Mouse (Mus musculus) liver, adult 2 months (tissue): Measurements from ENCODE around the gene Mylk. TPM values are rescaled to one million over a fixed set of nuclear protein-coding genes. Genes with fewer than 3 reads are reported as not detected.

Experiments used
- DNase-seq: peaks from one replicate; pipeline ENCODE4 v3.0.0-alpha.2; 2011; ENCODE audit warnings: low read depth, low spot score; ENCODE audit errors: extremely low read depth
- H3K27ac ChIP-seq: fragments of 200-500 bp; replicated peaks from 2 replicates; pipeline ENCODE4 v1.5.1; 2012; ENCODE audit warnings: low read depth, mild to moderate bottlenecking, control low read depth, inconsistent platforms, low read length; ENCODE audit not compliant: insufficient read depth
- H3K27me3 ChIP-seq: fragments of 200-500 bp; 2 replicates; pipeline ENCODE4 v1.6.1; 2012; ENCODE audit warnings: mild to moderate bottlenecking, moderate library complexity, low read length, inconsistent platforms; ENCODE audit not compliant: control insufficient read depth, insufficient read depth
- H3K36me3 ChIP-seq: fragments of 200-500 bp; 2 replicates; pipeline ENCODE4 v1.6.1; 2012; ENCODE audit warnings: low read length, inconsistent platforms; ENCODE audit not compliant: control insufficient read depth, insufficient read depth
- H3K4me1 ChIP-seq: fragments of 200-500 bp; 2 replicates; pipeline ENCODE4 v1.6.1; 2011; ENCODE audit warnings: low read length; ENCODE audit not compliant: control insufficient read depth, insufficient read depth
- H3K4me3 ChIP-seq: fragments of 200-500 bp; 2 replicates; pipeline ENCODE4 v1.5.1; 2011; ENCODE audit warnings: low read depth, mild to moderate bottlenecking, control low read depth, low read length, moderate library complexity; ENCODE audit not compliant: insufficient read depth
- H3K79me2 ChIP-seq: fragments of 200-500 bp; 2 replicates; pipeline ENCODE4 v1.6.1; 2012; ENCODE audit warnings: inconsistent platforms, mild to moderate bottlenecking, low read length, moderate library complexity; ENCODE audit not compliant: control insufficient read depth, insufficient read depth
- H3K9ac ChIP-seq: fragments of 200-500 bp; 2 replicates; pipeline ENCODE4 v1.6.1; 2012; ENCODE audit warnings: low read depth, mild to moderate bottlenecking, control low read depth, inconsistent platforms, low read length
- CTCF ChIP-seq: fragments of 200-500 bp; IDR thresholded peaks from 2 replicates; pipeline ENCODE4 v1.5.1; 2011; ENCODE audit warnings: low read depth, low read length, control low read depth
- POLR2A ChIP-seq: fragments of 200-500 bp; IDR thresholded peaks from 2 replicates; pipeline ENCODE4 v1.6.1; 2011; ENCODE audit warnings: low read length, control low read depth; ENCODE audit not compliant: insufficient read depth; ENCODE audit errors: extremely low read depth
- WGBS: fragments of 180-500 bp; shearing (Covaris S2); methylation state at CpG from one replicate; pipeline ENCODE4 v1.1.7; 2018; 5-methylcytosine and 5-hydroxymethylcytosine counted together
- polyA plus RNA-seq: library from polyadenylated mRNA; depleted of rRNA; stranded (reverse); fragments of >200 nt; gene quantifications from 2 replicates; pipeline ENCODE4 v1.2.3, GENCODE M21; 2012
- total RNA-seq: library from RNA; depleted of rRNA; stranded (reverse); fragments of >200 nt; gene quantifications from 2 replicates; pipeline ENCODE4 v1.2.3, GENCODE M21; 2014

The Mylk gene
- total and polyA plus RNA-seq, 2 experiments, result 33.0 to 37.7 TPM

DNA sequence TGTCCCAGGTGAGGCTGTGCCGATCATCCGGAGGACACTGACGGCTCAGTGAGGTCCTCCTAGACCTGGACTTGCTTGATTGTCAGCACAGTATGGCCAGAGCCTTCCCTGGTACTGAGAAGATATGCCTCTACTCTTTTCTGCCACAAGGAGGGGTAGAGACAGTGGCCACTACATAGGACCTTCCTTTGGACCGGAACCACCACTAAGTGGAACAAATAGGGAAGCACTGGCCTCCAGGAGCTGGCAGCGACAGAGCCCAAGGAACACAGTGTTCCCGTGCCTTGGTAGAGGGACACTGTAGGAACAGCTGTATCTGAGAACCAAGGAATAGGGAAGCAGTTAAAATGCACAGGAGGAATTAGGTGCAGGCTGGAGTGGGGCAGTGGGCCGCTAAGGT is 233.0 kb downstream of the Mylk start:
- 95% methylated on average over 7 of the region's 7 CpGs for WGBS
- TF ChIP-seq POLR2A (no peak), CTCF (no peak)
- Histone ChIP-seq H3K27ac (no peak overlapping the region), H3K9ac (no peak overlapping the region), H3K4me3 (no peak overlapping the region), H3K36me3 (peaks cover 19% of the 10 kb centered on the region), H3K27me3 (no peaks in the 10 kb centered on the region), H3K79me2 (no peaks in the 10 kb centered on the region), H3K4me1 (peaks cover 10% of the 10 kb centered on the region)
- DNase-seq, result no peak

DNA sequence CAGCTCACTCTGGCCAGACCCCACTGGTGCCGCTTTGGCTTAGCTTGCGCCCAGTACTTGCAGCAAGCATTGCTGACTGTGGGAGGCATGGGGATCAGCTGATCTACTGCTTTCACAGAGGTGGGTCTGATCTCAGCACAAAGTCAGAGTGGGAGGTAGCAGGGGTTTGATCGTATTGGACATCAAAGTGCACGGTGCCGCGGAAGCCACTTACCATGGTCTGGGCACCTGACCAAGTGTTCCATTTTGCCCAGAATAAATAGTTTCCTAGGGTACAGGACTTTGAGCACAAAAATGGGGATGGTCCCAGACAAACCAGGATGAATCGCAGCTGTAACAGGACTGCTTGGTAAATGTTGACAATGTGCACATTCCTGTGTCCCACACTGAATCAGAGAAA is 236.0 kb downstream of the Mylk start:
- Histone ChIP-seq H3K9ac (no peak overlapping the region), H3K36me3 (peaks cover 23% of the 10 kb centered on the region), H3K27ac (peak overlapping the region; percentile 44), H3K27me3 (no peaks in the 10 kb centered on the region), H3K4me3 (no peak overlapping the region), H3K79me2 (no peaks in the 10 kb centered on the region), H3K4me1 (peaks cover 8% of the 10 kb centered on the region)
- 27% methylated on average over 7 of the region's 7 CpGs for WGBS
- peak; percentile 72 for DNase-seq
- no peak for TF ChIP-seq POLR2A
- TF ChIP-seq CTCF, result no peak

DNA sequence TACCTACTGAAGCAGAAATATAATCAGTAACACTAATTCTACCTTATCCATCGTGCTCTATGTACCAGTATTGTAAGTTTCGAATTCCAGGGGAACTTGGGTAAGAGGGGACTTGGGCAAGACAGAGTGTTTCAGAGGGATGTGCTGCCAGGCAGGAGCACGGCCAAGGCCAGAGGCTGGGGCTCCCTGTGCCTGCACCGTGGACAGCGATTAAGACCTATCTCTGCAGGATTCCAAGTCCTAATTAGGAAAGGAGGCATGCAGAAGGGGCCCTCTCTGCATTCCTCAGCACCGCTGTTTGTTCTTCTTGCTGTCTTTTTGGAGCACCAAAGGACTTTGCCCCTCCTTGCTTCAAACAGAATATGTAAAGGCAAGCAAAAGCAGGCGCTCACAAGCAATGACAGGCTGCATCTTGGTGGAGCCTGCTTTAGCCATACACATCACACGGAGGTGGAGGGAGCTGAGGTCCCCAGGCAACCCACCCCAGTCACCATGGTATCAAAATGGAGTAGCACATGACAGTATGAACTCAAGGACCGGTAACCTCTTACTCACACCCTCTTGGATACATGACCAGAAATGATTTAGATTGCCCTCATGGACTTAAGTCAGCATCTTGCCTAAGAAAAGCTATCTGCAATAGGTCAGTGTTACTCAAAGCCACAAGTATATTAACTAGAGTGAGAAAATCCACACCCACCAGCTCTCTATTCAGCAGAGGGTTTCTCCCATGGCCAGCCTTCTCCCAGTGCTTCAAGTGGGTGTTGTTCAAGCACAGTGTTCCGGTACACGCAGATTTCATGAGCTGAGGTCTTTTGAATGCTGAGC is 239.4 kb downstream of the Mylk start:
- WGBS, result 75% methylated on average over 11 of the region's 11 CpGs
- no peak for DNase-seq
- Histone ChIP-seq H3K4me3 (no peak overlapping the region), H3K27ac (no peak overlapping the region), H3K9ac (no peak overlapping the region), H3K4me1 (peaks cover 8% of the 10 kb centered on the region), H3K27me3 (no peaks in the 10 kb centered on the region), H3K36me3 (peaks cover 18% of the 10 kb centered on the region), H3K79me2 (no peaks in the 10 kb centered on the region)
- TF ChIP-seq POLR2A (no peak), CTCF (no peak)

DNA sequence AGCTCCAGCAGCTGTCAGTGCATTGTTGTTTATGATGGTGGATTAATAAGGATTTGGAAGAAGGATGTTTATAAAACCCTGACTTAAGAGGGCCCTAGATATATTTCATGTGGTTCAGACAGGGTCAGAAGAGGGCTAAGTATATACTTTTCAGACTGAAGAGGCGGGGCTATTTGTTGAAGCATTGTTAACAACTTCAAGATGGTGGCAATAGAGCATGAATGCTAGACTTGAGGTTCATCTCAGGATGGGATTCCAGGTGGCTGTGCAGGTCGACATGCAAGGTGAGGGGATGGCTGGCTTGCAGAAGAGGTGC is 240.0 kb downstream of the Mylk start:
- Histone ChIP-seq H3K9ac (no peak overlapping the region), H3K4me3 (no peak overlapping the region), H3K79me2 (no peaks in the 10 kb centered on the region), H3K27ac (no peak overlapping the region), H3K36me3 (peaks cover 16% of the 10 kb centered on the region), H3K4me1 (peaks cover 8% of the 10 kb centered on the region), H3K27me3 (no peaks in the 10 kb centered on the region)
- 88% methylated on average over 2 of the region's 2 CpGs for WGBS
- no peak for TF ChIP-seq CTCF
- TF ChIP-seq POLR2A, result no peak
- no peak for DNase-seq

DNA sequence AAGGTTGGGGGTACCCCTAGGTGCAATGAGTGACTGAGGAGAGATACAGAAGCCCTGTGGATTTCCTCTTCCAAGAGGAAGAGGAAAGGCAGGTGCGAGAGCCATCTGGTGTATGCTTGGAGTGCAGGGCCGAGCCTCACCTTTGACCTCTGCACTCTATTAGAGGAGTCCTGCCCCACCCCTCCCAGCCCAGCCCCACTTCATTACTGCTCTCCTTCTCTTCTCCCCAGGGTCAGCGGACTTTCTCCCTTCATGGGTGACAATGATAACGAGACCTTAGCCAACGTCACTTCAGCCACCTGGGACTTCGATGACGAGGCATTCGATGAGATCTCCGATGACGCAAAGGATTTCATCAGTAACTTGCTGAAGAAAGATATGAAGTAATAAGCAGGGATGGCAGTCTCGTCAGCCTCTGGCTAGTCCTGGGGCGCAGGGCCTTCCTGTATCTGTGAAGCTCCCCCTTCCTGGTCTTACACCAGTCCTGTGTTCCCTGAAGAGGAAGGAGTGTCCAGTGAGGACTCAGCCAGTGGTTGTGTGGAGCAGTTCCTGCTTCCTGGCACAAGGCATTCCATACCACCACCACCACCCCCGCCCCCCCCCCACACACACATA is 241.3 kb downstream of the Mylk start:
- no peak overlapping the region for H3K9ac ChIP-seq
- H3K36me3 ChIP-seq, result peaks cover 20% of the 10 kb centered on the region
- H3K4me1 ChIP-seq, result peaks cover under 1% of the 10 kb centered on the region
- H3K79me2 ChIP-seq, result no peaks in the 10 kb centered on the region
- no peaks in the 10 kb centered on the region for H3K27me3 ChIP-seq
- no peak for TF ChIP-seq POLR2A
- no peak for TF ChIP-seq CTCF
- WGBS, result 91% methylated on average over 13 of the region's 13 CpGs
- H3K27ac ChIP-seq, result no peak overlapping the region
- no peak for DNase-seq
- no peak overlapping the region for H3K4me3 ChIP-seq

DNA sequence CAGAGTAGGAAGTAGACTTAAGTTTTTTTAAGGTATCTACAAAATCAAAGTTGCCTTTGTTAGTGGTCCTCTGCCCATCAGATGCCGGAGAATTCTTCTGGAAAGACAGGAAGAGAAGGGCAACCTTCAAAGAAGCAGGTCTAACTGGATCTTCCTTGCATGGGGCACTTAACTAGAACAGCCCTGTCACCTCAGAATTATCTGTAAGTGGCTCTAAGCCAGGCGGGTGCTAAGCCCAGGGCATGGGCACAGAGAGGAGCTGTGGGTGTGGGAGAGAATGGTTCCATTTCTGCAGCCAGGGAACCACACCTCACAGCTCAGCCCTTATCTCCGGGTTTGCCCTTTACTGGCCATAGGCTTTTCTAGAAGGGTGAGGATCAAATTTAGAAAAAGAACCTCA is 246.4 kb downstream of the Mylk start:
- no peaks in the 10 kb centered on the region for H3K79me2 ChIP-seq
- H3K4me3 ChIP-seq, result no peak overlapping the region
- H3K4me1 ChIP-seq, result peaks cover 25% of the 10 kb centered on the region
- no peak overlapping the region for H3K9ac ChIP-seq
- no peak for DNase-seq
- H3K27me3 ChIP-seq, result no peaks in the 10 kb centered on the region
- TF ChIP-seq POLR2A, result no peak
- TF ChIP-seq CTCF, result no peak
- peaks cover 14% of the 10 kb centered on the region for H3K36me3 ChIP-seq
- no peak overlapping the region for H3K27ac ChIP-seq
- WGBS, result 83% methylated on average over 3 of the region's 3 CpGs
